Mouse (Mus musculus) left cerebral cortex, postnatal 36 days (tissue): Measurements from ENCODE around the gene Colec11. TPM values are rescaled to one million over a fixed set of nuclear protein-coding genes. Genes with fewer than 3 reads are reported as not detected.

Experiments
- DNase-seq, 2 experiments: peaks; one replicate each; pipeline ENCODE4 v3.0.0; 2021 to 2022; ENCODE audit warnings: low spot score in 2 of 2, mixed read lengths in 1 of 2
- intact Hi-C: fragments of 180-260 bp; cut with DNase I; formaldehyde crosslinking; loops from one replicate; pipeline ENCODE4 v1.15.1; 2025
- total RNA-seq, 2 experiments: library from RNA; stranded (reverse); gene quantifications; 2 replicates each; pipeline ENCODE4 v1.2.3; 2021

Colec11 gene
- total RNA-seq = under 1 TPM; 0.57 to 0.59 TPM

DNA sequence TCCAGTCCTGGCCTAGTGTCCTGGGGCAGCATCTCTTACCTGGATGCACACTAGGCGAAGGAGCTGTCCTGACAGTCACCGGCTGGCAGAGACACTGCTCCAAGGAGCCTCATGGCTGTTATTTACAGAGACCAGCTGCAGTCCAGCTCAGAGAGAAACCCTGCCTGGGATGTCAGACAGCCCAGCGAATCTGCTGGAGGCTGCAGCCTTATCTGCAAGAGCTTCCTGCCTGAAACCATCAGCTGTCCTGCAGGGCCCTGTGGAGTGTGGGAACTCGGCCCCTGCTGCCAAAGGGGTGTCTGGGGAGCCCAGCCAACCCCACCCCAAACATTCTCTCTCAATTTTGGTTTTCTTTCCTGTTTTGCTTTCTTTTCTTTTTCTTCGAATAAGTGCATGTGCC lies at the start of gene Colec11:
Gene Colec11 (minus strand): TSS at position 183 of the 400 bp plus-strand sequence.
- intact Hi-C loops = no loop called here
- DNase-seq = no peak

DNA sequence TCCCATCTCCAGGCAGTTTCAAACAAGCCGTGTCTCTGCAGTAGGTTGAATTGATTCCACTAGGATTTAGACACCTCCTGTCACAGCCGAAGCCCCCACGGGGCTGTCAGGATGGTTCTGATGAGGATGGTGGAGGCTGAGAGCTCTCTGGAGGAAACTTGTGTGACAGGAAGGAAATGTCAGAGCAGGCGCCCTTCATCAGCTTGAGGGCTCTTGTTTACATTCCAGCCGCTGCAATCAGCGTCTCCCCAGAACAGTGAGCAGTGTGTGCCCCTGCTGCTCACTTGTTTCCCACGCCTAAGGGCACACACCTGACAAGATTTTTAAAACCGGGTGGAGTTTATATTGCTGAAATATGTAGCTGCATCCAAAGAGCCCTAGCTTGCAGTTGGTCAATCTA lies 44.1 kb upstream of the Colec11 start:
- intact Hi-C loops = no loop called here

DNA sequence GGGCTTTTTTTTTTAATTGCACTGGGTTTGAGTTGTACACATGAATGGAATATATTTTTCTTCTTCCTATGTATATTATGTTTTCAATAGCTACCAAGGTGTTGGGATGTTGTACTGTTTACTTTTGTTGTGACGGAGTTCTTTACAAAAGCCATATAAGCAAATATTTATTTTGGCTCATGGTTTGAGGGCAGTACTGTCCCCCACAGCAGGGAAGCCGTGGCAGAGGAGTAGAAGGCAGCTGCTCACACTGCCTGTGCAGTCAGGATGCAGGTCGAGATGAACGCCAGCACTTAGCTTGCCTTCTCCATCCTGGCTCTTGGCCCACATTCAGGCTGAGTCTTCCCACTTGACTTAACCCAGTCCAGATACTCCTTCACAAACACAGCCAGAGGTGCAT lies 43.6 kb upstream of the Colec11 start:
- intact Hi-C loops = no loop called here
- no peak for DNase-seq

More for the DNA sequence above, 44.1 kb upstream of the Colec11 start:
- no peak for DNase-seq

- DNase-seq = no peak
- intact Hi-C loops = no loop called here
Measured at GRCm38 (mm10) chr12:28662628-28663027, 39.5 kb upstream of the Colec11 start.

- intact Hi-C loops = no loop called here
- peak; percentile 93 to 94 for DNase-seq
Measured at GRCm38 (mm10) chr12:28649141-28650110, 26.2 kb upstream of the Colec11 start, which contains the start of gene Rnaseh1. Rnaseh1 (plus strand) TSS chr12:28649602.

- DNase-seq = no peak
- intact Hi-C loops = loop anchor here (5.0 kb wide), 1 partner anchor 46 kb away; no protein-coding TSS in a partner anchor
Measured at GRCm38 (mm10) chr12:28638778-28639177, 15.6 kb upstream of the Colec11 start.

GRCm38 (mm10) chr12:28636543-28636942 lies 13.4 kb upstream of the Colec11 start:
- intact Hi-C loops = loop anchor here (5.0 kb wide), 1 partner anchor 44 kb away; no protein-coding TSS in a partner anchor

GRCm38 (mm10) chr12:28635535-28636476 lies 12.6 kb upstream of the Colec11 start, which contains the start of gene Rps7:
Rps7 (minus strand) TSS chr12:28635953.
- intact Hi-C loops = loop anchor here (5.0 kb wide), 1 partner anchor 44 kb away; no protein-coding TSS in a partner anchor
- peak; percentile 91 to 94 for DNase-seq

More at GRCm38 (mm10) chr12:28636543-28636942, 13.4 kb upstream of the Colec11 start:
- DNase-seq = no peak

- intact Hi-C loops = loop anchor here (5.0 kb wide), 1 partner anchor 43 kb away; no protein-coding TSS in a partner anchor
Measured at GRCm38 (mm10) chr12:28635058-28635534, 11.9 kb upstream of the Colec11 start.

DNA sequence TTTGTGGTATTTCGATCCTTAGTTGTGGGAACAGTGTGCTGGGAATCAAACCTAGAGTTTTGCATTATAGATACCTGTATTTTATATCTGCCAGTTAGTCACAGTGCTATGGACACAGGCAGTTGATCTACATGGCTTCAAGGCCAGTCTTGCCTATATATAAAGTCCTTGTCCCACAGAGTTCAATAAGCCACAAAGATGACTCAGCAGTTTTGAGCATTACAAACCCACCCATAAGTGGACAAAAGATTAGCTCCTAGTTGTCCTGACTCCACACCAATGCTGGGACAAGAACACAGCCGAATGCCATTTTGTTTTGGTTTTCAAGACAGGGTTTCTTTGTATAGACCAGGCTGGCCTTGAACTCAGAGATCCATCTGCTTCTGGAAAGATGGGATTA lies 5.3 kb upstream of the Colec11 start:
- intact Hi-C loops = no loop called here

More at GRCm38 (mm10) chr12:28635058-28635534, 11.9 kb upstream of the Colec11 start:
- DNase-seq = no peak

GRCm38 (mm10) chr12:28627092-28627491 lies 3.9 kb upstream of the Colec11 start:
- no peak for DNase-seq
- intact Hi-C loops = no loop called here

More for the DNA sequence above, 5.3 kb upstream of the Colec11 start:
- DNase-seq = no peak

DNA sequence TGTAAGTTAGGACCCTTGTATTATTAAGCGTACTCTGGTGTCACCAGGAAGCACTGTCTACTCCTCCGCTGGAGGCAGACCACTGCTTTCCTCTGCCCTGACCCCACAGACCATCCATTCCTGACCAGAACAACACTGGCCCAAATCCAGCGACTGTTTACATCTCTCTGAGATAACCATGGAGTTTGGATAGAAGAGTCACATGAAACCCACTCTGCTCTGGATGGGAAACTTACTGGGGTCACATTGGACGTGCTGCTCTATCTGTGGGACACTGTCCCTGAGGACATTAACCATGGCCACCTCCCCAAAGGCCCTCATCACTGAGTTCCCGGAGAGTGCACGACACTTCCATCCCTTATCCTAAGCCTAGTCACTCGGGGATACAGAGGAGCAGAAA lies 2.2 kb upstream of the Colec11 start:
- DNase-seq = no peak

GRCm38 (mm10) chr12:28624251-28624650 lies 1.1 kb upstream of the Colec11 start:
- intact Hi-C loops = no loop called here

More for the DNA sequence above, 2.2 kb upstream of the Colec11 start:
- intact Hi-C loops = no loop called here

DNA sequence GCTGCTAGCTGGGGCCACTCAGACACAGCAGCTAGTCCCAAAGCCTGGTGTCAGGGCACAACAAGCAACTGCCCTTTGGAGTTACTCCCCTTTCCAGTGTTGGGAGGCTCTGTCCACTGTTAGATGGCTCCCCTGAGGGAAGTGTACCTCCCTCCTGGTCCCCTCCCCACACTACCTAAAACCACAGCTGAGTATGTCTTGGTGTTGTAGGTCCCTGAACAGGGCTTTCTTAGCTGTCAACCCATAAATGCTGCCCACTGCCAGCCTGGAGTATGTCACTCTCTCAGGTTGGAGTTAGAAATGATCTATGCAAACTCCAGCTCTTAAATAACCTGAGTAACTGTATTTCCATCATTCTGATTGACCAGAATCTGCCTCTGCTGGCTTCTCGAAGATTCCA lies 536 bp downstream of the Colec11 start:
- intact Hi-C loops = no loop called here
- no peak for DNase-seq

More at GRCm38 (mm10) chr12:28624251-28624650, 1.1 kb upstream of the Colec11 start:
- no peak for DNase-seq

- intact Hi-C loops = no loop called here
- DNase-seq = peak in 1 of 2 experiments; percentile 24
Measured at GRCm38 (mm10) chr12:28622167-28622532, 1.0 kb downstream of the Colec11 start.

DNA sequence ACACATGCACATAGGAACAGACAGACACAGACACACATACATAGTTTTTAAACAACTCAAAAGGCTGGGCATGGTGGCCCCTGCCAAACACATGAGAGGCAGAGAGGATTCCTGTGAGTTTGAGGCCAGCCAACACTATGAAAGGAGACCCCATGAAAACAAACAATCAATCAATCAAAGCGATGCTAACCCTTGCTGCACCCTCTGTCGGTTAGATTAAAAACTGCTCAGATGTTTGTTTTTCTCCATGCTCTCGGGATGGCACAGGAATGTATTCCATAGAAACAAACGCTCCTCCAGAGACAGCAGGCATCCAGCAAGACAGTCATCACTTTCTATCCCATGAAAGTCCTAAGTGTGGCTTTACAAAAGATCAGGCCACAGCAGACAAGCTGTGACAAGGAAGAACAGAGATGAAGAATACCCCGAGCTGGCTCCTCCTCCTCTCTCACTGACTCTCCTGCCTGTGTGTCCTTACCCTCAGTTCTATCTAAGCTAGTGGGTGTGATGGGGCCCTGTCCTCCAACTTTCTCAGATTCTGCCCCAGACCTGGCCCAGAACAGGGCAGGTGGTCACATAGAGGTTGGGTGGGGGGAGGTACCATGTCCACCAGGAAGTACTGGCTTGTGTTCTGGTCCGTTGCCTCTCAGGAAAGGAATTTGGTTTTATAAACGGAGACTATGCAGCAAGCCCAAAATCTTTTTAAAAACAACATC lies 1.6 kb downstream of the Colec11 start:
- intact Hi-C loops = no loop called here
- no peak for DNase-seq

- intact Hi-C loops = no loop called here
Measured at GRCm38 (mm10) chr12:28617297-28617696, 5.9 kb downstream of the Colec11 start.

DNA sequence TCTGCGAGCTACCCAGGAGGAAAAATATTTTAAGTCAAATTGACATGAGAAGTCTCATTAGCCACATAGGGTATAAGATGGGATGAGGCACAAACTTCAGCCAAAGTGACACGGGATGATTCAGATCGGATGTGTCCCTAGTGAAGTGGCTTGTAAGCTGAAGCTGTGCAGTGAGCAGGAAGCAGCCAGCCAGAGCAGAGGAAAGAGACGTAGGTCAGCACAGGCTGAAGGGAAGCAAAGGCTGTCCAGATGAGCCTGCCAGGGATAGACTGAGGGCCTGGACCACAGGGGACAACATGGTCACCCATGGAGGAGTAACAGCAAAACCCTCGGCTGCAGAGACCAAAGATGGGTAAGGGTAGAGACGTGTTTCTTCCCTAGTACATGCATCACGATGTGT lies 8.8 kb downstream of the Colec11 start:
- intact Hi-C loops = no loop called here
- DNase-seq = no peak

More at GRCm38 (mm10) chr12:28617297-28617696, 5.9 kb downstream of the Colec11 start:
- no peak for DNase-seq

DNA sequence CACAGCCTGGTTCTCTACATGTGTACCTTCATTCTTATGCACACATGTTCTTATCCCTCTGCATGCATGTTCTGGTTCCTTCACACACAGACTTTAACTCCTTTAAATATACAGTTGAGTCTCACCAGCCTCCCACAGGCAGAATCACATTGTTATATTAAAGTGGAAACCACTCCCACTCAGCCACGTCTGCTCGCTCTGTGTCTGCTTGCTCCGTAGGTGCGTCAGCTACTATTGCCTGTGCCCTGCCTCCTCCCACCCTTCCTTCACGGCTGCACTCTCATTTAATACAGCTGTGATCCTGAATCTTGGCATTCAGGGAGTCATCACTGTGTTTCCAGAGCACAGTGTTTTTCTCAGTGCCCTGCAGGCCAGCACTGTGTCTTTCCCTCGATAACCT lies 10.8 kb downstream of the Colec11 start:
- peak; percentile 29 to 62 for DNase-seq
- intact Hi-C loops = no loop called here
